Mouse (Mus musculus): ENCODE data around the gene Tex19.1. TPM values are rescaled to one million over a fixed set of nuclear protein-coding genes. Genes with fewer than 3 reads are reported as not detected.

The Tex19.1 gene
- polyA plus RNA-seq, 1 experiment from 2014 or later = 0.08 TPM

Other genes with a start within 250 kb of the Tex19.1 start
- gene Ccdc57, start 213.3 kb upstream of the Tex19.1 start, polyA plus RNA-seq (2015; fragmentation: Nextera tagmentation; extraction: Ambion mirVana) = 4.5 and 5.6 TPM in 2 replicates
- gene Slc16a3, start 197.7 kb upstream of the Tex19.1 start, polyA plus RNA-seq (2015; fragmentation: Nextera tagmentation; extraction: Ambion mirVana) = 57.7 and 60.4 TPM in 2 replicates
- 110 and 119 TPM in 2 replicates for gene Csnk1d, start 154.8 kb upstream of the Tex19.1 start, polyA plus RNA-seq (2015; fragmentation: Nextera tagmentation; extraction: Ambion mirVana)
- gene Cd7, start 106.7 kb upstream of the Tex19.1 start, polyA plus RNA-seq (2015; fragmentation: Nextera tagmentation; extraction: Ambion mirVana) = 2.6 and 3.3 TPM in 2 replicates
- gene Sectm1b, start 82.6 kb upstream of the Tex19.1 start, polyA plus RNA-seq (2015; fragmentation: Nextera tagmentation; extraction: Ambion mirVana) = 0.92 and 1.3 TPM in 2 replicates
- 0.57 and 0.93 TPM in 2 replicates for gene Sectm1a, start 64.9 kb upstream of the Tex19.1 start, polyA plus RNA-seq (2015; fragmentation: Nextera tagmentation; extraction: Ambion mirVana)
- not detected in 2 replicates for gene Tex19.2, start 27.5 kb upstream of the Tex19.1 start, polyA plus RNA-seq (2015; fragmentation: Nextera tagmentation; extraction: Ambion mirVana)
- gene Uts2r, start 14.1 kb downstream of the Tex19.1 start, polyA plus RNA-seq (2015; fragmentation: Nextera tagmentation; extraction: Ambion mirVana) = not detected in 2 replicates
- gene Hexdc, start 58.3 kb downstream of the Tex19.1 start, polyA plus RNA-seq (2015; fragmentation: Nextera tagmentation; extraction: Ambion mirVana) = 8.1 and 9.2 TPM in 2 replicates
- 30.4 and 30.5 TPM in 2 replicates for gene Ogfod3, start 58.6 kb downstream of the Tex19.1 start, polyA plus RNA-seq (2015; fragmentation: Nextera tagmentation; extraction: Ambion mirVana)
- 32.5 and 34.6 TPM in 2 replicates for gene Cybc1, start 83.2 kb downstream of the Tex19.1 start, polyA plus RNA-seq (2015; fragmentation: Nextera tagmentation; extraction: Ambion mirVana)
- 45.6 and 52.0 TPM in 2 replicates for gene Narf, start 91.1 kb downstream of the Tex19.1 start, polyA plus RNA-seq (2015; fragmentation: Nextera tagmentation; extraction: Ambion mirVana)
- gene Foxk2, start 113.8 kb downstream of the Tex19.1 start, polyA plus RNA-seq (2015; fragmentation: Nextera tagmentation; extraction: Ambion mirVana) = 8.6 and 9.8 TPM in 2 replicates
- 79.6 and 82.9 TPM in 2 replicates for gene Wdr45b, start 208.3 kb downstream of the Tex19.1 start, polyA plus RNA-seq (2015; fragmentation: Nextera tagmentation; extraction: Ambion mirVana)
- gene Rab40b, start 242.1 kb downstream of the Tex19.1 start, polyA plus RNA-seq (2015; fragmentation: Nextera tagmentation; extraction: Ambion mirVana) = 7.1 and 7.6 TPM in 2 replicates